Mouse (Mus musculus): ENCODE measurements around the gene Clcn6. TPM values are rescaled to one million over a fixed set of nuclear protein-coding genes. Genes with fewer than 3 reads are reported as not detected.
"Not testable (repeated sequence)": the region's sequence is repeated elsewhere in the genome, so short reads cannot be mapped to it uniquely, and the experiment has no call there.

Gene Clcn6
- total RNA-seq, 2 experiments from 2014 or later, result 70.9 to 73.9 TPM

- no peak for DNase-seq (ENCODE audit: extremely low spot score in 1 of 2, low spot score in 1 of 2)
Measured at GRCm38 (mm10) chr4:148066401-148066744, 27.8 kb upstream of the Clcn6 start.

GRCm38 (mm10) chr4:148065702-148066400 is 27.2 kb upstream of the Clcn6 start:
- no peak for DNase-seq (ENCODE audit: extremely low spot score in 1 of 2, low spot score in 1 of 2)

DNA sequence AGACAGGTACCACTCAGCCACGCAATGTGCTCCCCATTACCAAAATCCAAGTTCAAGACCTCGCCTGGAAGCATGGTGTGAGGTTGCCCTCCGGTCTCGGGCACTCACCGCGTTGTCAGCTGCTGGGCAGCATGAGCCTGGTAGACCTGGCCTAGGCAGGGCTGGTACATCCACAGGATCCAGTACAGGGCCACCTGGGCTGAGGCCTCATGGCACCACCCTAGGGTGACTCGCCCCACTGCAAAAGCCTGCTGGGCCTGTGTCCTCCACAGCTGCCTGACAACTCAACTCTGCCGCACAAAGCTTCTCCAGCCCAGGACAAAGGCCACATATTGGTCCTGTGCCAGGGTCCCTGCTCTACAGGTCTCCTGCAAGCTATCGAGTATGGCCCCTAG is 22.5 kb upstream of the Clcn6 start:
- DNase-seq (ENCODE audit: extremely low spot score in 1 of 2, low spot score in 1 of 2), result no peak

DNA sequence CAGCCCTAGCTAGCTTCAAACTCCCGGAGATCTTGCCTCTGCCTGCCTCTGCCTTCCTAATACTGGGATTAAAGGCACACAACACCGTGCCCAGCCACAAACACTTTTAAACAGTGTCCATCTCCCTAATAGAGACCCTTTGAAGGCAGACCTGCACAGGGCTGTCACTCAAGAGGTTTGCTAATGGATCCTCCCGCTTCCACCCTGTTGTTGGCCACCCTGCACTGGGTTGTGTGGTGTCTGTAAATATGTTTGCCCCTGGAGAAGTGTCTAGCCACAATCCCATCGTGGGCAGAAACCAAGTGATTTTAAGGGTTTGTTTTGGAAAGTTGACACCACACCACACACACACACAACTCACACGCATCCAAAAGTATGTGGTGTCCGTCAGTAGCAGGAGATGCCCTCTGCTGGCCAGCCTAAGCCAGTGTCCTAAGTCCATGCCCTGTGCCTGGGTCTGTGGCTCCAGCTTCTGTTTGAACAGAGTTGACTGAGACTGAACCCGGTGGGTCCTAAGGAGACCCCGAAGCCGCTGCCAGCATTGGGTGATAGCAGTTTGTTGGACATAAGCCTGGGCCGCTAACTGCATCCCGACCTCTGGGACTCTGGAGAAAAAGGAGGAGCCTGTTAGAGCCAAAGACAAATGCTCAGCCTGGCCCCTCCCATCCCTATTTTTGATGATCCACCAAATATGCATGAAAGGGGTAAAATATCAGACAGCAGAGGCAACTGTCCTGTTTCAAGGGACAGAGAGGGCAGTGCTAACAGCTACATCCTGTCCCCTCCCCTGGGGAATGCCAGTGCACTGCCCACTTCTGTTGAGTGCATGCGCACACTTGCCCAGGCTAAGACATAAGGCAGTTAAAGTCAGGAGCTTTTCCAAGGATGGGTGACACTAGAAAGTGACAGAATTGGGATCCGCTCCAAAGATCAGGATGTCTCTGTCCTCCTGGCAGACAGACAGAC is 21.8 kb upstream of the Clcn6 start:
- DNase-seq (ENCODE audit: extremely low spot score in 1 of 2, low spot score in 1 of 2), result no peak

DNA sequence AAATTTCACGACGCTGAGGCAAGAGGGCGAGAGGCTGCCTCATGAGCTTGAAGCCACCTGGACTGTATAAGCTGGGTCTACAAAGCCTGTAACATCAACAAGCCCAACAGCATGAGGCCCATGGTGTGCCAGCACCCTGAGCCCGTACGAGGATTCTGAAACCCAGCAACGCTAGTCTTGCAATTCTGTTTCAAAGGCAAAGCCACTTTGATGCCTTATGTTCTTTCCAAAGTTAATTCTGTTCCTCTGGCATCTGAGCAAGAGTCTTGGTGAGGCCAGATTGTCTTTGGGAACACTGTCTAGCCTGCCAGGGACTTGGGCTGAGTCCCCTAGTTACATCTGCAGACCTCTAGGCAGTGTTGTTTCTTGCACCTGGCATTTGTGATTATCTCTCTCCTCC is 20.4 kb upstream of the Clcn6 start:
- DNase-seq (ENCODE audit: extremely low spot score in 1 of 2, low spot score in 1 of 2), result no peak

DNA sequence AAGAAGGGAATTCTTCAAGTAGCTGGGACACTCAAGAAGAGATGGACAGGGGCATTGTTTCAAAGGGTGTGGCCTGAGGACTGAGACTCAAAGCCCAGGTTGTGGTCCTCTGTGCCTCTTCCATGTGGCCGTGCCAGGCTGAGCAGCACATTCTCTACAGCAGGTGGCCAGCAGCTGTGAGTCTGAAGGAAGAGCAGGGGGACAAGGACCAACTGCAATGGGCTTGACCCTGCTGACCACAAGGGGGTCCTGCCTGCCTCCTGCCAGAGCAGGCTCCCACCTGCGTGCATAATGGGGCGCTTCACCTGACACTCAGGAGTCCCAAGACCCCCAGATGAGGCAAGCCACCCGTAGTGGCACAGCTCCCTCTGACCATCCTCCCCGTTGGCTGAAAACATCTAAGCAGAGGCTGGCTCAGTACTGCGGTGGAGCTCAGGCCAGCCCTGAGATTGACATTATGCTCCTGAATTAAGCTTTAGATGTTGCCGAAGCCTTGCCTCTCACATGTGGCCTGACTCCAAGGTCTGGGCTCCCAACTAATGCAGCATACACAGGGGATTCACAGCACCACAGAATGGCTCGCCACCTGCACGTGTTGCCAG is 19.7 kb upstream of the Clcn6 start:
- no peak for DNase-seq (ENCODE audit: extremely low spot score in 1 of 2, low spot score in 1 of 2)

DNA sequence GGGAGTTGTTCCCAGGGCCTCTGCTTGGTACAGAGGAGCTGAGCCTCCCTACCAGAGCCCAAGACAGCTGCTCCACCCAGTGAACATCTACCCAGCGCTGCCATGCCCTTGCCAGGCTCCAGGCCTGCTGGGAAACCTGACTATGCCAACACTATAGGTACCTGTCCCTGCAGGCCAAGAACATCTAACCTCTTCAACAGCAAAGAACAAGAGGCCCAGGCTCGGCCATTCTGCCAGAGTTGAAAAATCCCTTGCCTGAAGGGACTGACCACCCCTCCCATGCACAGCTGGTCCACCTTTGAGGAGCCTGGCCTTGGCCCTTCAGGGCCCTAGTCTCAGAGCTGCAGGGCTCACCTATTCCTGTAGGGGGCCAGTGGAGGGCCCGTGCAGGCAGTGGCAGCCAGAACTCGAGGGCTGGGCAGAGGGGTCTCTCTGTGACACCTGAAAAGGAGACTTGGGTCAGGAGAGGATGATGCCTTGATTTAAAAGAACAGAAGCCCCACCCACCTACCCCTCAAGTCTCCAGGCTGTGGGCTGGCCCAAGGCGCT is 19.1 kb upstream of the Clcn6 start:
- no peak for DNase-seq (ENCODE audit: extremely low spot score in 1 of 2, low spot score in 1 of 2)

DNA sequence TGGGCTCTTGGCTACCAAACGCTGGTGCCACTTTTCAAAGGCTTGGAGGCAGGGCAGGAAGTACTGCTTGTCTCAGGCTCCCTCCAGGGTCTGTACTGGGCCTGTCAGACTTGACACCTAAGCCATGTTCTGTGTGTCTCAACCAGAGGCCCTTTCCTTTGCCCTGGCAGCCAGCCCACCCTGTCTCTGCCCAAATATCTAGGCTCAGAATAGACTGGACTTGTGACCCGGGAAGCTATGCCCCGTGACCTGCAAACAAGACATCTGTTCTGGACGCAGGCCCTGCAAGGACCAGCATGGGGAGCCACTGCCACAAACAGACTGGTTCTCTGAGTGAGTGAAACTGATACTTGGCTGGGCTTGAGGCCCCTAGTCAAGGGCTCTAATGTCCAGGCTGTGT is 18.2 kb upstream of the Clcn6 start:
- DNase-seq (ENCODE audit: extremely low spot score in 1 of 2, low spot score in 1 of 2), result no peak

- no peak for DNase-seq (ENCODE audit: extremely low spot score in 1 of 2, low spot score in 1 of 2)
Measured at GRCm38 (mm10) chr4:148056246-148056645, 17.6 kb upstream of the Clcn6 start.

DNA sequence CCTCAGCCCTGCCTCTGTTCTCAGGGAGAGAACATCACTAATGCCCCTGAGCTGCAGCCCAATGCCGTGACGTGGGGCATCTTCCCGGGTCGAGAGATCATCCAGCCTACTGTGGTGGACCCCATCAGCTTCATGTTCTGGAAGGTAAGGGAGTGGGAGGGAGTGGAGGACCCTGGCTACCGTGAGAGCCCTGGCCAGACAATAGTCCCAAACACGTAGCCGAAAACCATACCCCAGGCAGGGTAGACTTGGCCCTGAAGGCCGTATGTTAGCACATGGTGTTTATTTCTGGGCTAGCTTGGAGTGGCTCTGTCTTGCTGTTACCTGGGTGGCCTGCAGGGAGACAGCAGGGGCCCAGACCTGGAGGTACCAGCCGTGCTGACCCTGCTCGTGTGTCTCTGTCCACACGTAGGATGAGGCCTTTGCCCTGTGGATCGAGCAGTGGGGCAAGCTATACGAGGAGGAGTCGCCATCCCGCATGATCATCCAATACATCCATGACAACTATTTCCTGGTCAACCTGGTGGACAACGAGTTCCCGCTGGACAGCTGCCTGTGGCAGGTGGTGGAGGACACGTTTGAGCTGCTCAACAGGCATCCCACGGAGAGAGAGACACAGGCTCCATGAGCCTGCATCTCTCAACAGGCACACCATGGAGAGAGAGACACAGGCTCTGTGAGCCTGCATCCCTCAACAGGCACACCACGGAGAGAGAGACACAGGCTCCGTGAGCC is 16.5 kb upstream of the Clcn6 start:
- DNase-seq (ENCODE audit: extremely low spot score in 1 of 2, low spot score in 1 of 2), result no peak

GRCm38 (mm10) chr4:148053417-148053920 is 14.8 kb upstream of the Clcn6 start:
- DNase-seq (ENCODE audit: extremely low spot score in 1 of 2, low spot score in 1 of 2), result peak; percentile 40 to 53

GRCm38 (mm10) chr4:148052976-148053375 is 14.4 kb upstream of the Clcn6 start:
- DNase-seq (ENCODE audit: extremely low spot score in 1 of 2, low spot score in 1 of 2), result no peak

GRCm38 (mm10) chr4:148051886-148052285 is 13.3 kb upstream of the Clcn6 start:
- DNase-seq (ENCODE audit: extremely low spot score in 1 of 2, low spot score in 1 of 2), result no peak

- no peak for DNase-seq (ENCODE audit: extremely low spot score in 1 of 2, low spot score in 1 of 2)
Measured at GRCm38 (mm10) chr4:148051046-148051776, 12.6 kb upstream of the Clcn6 start.

DNA sequence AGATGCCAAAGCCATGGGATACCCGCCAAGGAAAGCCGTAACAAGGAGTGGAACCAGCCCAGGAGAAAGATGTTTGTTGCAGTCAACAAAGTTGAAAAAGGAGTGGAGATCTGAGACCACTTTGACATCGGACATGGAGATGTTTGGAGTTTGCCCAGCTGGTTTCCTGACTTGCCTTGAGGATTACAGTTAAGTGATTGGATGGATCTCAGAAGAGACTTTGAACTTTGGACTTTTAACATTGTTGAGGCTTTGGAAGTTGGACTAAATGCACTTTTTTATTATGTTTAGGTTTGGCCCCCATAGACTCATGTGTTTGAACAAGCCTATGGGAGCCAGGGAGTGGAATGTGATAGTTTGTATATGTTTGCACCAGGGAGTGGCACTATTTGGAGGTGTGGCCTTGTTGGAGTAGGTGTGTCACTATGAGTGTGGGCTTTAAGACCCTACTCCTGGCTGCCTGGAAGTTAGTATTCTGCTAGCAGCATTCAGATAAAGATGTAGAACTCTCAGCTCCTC is 11.8 kb upstream of the Clcn6 start:
- DNase-seq (ENCODE audit: extremely low spot score in 1 of 2, low spot score in 1 of 2), result not testable (repeated sequence)

GRCm38 (mm10) chr4:148046450-148047031 is 7.9 kb upstream of the Clcn6 start:
- DNase-seq (ENCODE audit: extremely low spot score in 1 of 2, low spot score in 1 of 2), result no peak

- no peak for DNase-seq (ENCODE audit: extremely low spot score in 1 of 2, low spot score in 1 of 2)
Measured at GRCm38 (mm10) chr4:148044113-148044512, 5.5 kb upstream of the Clcn6 start.

DNA sequence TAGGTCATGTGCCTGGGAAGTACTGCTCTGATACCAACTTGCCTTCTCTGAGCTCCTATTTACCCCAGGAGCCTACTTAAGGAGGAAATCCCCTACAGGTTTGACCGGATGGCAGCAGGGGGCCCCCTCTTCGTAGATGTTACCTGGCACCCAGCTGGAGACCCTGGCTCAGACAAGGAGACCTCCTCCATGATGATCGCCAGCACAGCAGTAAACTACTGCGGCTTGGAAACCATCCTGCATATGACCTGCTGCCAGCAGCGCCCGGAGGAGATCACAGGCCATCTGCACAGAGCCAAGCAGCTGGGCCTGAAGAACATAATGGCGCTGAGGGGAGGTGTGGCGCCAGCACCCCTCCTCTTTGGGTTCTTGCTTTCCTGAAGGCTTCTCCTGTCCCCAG is 4.7 kb upstream of the Clcn6 start:
- DNase-seq (ENCODE audit: extremely low spot score in 1 of 2, low spot score in 1 of 2), result not testable (repeated sequence)
